Mouse (Mus musculus): ENCODE measurements around the gene Gpc4.

Gpc4 gene

DNA sequence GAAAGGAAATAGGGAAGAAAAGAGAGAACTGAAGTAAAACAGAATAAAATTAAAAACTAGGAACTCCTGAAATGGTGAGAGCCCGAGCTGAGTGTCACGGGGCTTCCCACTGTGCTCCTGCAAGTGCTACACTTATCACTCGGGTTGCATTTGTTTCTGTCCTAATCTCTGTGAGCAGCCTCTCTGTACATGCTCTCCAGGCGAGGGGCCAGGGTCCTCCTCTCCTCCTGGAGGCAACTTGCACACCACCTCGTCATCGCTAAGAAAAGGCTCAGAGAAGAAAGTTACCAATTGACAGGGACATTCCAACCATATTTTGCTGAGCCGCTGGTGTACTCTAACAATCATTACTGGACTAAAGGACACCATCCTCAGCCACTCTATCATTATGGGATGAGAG lies 14.0 kb downstream of the Gpc4 start:
- DNase-seq (ENCODE audit: low read depth, low spot score) = no peak

DNA sequence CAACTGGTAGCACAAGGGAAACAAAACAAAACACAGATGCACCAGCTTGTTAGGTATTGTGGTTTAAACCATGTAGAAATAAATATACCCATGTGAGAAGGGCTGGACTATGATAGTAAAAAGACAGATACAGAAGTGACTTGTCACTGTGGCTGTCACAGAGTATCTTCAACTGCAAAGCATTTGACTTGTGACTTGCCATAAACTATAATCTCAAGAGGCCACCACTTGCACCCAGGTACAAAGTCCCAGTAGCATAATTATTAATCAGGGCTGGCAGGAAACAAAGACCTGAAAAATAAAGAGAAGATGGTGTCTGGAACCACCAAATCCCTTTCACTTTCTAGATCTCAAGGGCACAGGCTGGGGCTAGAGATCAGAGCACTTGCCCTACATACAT lies 19.5 kb downstream of the Gpc4 start:
- no peak for DNase-seq (ENCODE audit: low read depth, low spot score)

DNA sequence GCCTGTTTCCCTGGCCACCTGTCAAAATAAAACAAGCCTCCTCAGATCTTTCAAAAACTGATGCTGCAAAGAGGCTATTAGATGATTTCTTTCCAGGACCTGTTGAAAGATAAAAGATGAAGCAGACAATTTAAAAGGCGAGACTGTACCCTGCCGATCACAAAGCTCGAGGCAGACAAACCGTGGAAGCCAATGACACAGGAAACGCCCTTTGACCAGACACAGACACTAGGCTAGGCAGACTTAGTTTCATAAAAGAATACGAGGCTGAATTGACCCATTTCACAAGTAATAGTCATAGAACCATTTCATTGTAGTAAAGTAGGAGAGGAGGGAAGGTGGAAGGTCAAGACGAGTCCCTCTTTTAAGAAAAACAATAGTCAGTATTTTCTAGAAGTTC lies 20.6 kb downstream of the Gpc4 start:
- DNase-seq (ENCODE audit: low read depth, low spot score) = no peak

DNA sequence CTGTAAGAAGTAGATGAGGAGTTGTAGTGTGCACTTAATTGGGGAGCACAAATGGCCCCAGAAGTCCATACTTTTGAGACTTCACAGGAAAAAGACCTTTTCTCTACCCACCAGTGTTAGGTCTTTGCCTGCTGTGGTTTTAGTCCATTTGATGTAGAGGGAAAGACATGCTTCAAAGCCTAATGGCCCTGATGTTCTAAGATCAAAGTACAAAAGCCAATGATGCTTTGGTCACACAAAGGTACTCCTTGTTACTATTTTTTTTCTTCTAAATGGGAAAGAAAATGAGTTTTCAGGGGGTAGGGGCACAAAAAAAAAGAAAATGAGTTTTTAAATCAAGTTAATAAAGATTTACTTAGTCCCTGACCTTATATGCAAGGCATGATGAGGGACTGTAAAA lies 24.7 kb downstream of the Gpc4 start:
- DNase-seq (ENCODE audit: low read depth, low spot score) = no peak

DNA sequence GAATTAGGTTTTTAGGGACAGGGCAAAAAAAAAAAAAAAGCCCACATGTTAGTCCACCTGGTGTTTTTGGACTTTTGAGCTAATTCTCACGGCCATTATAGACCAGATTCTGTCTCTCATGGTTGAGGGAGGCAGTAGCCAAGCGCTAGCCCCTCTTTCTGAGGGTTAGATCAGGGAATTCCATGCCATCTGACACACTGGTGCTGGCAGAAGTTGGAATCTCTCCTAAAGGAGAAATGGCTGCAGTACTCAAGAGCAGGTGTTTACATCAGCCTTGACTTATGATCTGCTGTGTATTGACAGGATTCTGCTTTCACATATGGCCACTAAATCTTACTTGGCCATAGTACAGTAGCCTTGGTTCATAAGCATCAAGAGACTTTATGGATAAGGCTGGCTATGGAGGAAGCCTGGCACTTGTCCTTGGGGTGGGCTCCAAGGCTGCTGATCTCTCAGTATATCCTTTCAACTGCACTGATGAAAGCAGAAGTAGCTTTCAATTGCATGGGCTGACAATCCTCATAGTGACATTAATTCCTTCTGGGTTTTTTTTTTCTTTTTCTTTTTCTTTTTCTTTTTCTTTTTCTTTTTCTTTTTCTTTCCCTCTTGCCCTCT lies 26.5 kb downstream of the Gpc4 start:
- DNase-seq (ENCODE audit: low read depth, low spot score) = no peak

DNA sequence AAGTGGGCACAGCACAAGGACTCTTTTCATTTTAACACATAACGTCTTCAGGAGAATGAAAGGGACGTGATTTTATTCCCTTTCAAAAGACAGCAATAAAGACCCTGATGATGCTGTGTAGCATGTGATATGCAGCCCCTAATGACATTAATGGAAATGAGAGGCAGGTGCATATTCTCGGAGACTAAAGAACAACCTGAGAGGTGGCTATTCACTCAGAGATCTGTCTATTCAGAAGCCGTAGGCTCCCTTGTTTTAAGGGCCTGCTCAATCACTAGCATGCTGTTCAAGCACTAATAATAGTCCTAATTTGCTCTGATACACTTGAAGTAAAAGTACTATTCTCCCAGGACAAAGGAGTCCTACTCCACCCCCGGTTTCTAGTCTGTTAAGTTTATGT lies 27.0 kb downstream of the Gpc4 start:
- no peak for DNase-seq (ENCODE audit: low read depth, low spot score)

DNA sequence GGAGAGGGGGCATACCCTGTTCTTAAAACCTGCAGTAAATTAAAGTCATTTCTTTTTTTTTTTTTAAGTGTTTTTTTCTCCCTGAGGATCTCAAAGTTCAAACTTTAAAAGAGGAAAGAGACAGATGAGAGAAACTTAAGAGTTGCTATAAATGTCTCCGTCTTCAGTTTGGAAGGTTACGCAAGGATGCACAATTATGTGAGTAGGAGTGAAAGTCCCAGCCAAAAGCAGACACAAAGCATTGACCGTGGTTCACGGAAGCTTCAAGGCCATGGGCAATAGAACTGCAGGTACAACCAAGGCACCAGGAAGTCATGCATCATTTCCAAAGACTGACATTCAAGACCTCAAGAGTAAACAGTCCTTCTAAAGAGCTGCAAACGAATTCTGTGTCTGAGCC lies 28.5 kb downstream of the Gpc4 start:
- DNase-seq (ENCODE audit: low read depth, low spot score) = no peak

DNA sequence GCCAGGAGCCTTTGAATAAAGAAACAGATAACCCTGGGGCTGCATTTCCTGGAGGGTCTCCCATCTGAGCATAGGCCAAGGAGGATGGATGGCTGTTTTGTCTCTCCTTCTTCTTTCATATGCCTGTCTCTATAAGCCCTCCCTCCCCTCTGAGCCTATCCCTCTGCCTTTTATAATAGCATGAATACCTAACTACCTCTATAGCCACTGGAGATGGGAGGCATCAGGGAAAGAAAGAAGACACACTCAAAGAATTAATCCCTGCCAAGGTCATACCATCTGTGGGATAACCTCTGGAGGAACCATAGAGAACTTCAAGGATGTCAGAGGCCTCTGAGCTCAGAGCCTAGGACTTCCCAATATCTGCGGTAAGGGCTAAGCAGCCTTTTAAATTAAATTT lies 35.4 kb downstream of the Gpc4 start:
- DNase-seq (ENCODE audit: low read depth, low spot score) = no peak

DNA sequence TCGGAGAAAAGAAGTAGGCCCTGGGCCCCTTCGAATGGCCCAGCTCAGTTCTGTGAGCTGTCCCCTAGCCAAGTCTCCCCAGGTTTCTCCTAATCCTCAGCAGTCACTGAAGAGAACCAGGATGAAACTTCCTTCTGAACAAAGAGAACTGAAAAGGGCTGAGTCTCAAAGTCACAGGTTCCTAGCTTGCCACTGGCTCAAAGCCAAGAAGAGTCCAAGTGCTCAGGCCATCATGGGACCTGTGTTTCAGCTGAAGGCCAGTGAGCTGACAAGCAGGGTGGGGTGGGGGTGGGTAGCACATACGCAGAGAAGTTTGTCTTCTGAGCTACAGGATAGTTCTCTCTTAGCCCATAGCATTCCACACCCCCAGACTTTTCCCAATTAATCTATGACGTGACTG lies 36.3 kb downstream of the Gpc4 start:
- no peak for DNase-seq (ENCODE audit: low read depth, low spot score)

DNA sequence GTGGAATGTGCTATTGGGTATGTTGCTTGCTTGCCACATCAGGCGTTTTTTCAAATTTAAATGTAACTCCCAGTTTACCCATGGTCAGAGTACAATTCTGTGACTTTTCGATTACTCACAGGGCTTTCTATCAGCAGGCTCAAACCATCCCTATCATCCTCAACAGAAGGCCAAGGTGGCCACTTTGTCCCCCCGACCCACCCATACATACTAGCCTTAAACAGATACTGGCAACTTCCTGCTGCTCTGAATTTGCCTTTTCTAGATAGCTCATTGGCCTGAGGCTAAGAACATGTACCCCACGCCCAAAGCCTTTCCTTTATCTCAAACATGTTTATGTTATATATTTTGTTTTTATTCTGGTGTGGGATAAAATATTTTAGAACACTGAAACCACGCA lies 51.4 kb downstream of the Gpc4 start:
- DNase-seq (ENCODE audit: low read depth, low spot score) = no peak

DNA sequence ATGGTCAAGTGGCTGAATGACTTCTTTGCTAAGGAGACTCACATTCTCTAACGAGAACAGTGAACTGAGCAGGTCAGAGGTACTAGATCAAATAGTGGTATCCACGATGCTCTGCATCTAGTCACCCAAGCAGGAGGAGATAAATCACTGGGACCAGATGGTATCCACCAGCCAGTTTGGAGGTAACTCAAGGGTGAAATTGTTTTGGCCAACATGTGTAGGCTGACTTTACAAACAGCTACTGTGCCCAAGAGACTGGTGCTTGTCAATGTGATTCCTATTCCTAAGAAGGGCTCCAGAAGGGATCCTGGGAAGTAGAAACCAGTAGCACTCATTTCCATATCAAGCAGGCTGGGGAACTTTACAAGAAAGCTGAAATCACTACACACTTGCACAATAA lies 55.4 kb downstream of the Gpc4 start:
- no peak for DNase-seq (ENCODE audit: low read depth, low spot score)

DNA sequence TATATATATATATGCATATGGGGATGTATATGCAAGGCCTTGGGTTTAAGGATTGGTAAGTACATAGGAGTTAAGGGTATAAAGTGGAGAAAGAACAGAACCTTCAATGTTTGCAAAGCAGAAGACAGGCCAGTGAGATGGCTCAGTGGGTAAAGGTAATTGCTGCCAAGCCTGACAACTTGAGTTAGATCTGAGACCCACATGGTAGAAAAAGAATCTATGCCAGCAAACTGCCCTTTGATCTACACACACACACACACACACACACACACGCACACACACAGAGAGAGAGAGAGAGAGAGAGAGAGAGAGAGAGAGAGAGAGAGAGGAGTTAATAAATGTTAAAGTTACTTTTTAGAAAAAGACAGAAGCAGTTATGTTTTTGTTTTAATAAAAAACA lies 56.1 kb downstream of the Gpc4 start:
- DNase-seq (ENCODE audit: low read depth, low spot score) = no peak

DNA sequence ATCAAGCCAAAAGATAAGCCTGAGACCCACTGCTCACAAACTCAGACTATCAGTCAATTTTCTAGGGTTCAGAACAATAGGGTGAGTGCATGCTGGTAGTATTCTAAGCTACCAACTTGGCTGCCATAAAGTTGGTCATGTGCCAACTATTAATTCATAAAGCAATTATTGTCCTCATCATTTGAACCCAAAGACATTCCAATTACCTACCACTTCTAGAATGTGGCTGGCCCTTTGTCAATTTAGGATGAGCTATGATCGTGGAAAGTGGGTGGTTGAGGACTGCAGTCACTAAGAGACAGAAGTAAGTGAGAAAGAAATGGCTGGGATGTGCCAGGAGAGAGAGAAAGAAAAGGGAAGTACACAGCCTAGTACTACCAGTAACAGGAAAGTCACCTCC lies 61.3 kb downstream of the Gpc4 start:
- no peak for DNase-seq (ENCODE audit: low read depth, low spot score)

DNA sequence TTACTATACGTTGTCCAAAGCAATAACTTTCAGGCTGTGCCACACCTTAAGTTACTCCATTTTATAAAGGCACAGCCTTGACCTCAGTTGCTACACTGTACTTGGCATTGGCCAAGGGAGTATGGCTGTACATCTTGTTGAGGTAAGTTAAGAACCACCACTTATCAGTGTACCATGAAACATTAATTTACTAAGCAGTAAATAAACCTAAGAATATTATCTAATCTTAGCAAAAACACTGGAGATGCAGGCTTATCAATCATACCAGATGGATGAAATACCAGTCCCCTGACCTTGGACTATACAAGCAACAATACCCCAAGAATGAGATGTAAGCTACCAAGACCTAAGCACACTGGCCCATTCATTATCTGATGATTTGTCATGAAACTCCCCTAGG lies 63.1 kb downstream of the Gpc4 start:
- no peak for DNase-seq (ENCODE audit: low read depth, low spot score)

DNA sequence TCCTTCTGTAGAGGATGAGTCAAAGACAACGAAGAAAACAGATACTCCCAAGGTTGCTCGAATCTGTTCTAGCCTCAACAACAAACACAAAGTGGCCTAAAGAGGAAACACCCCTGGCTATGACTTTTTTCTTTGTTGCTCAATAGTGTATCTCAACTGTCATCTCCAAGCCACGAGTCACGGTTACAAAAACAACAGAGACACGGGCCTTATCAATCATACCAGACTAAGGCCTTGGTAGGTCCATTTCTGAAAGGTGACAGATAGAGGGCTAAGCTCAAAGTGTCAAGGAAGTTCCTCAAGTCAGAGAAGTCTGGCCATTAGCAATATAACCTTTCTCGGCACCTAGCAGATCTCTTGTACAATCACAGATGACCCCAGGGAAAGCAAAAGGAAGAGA lies 63.6 kb downstream of the Gpc4 start:
- DNase-seq (ENCODE audit: low read depth, low spot score) = no peak

DNA sequence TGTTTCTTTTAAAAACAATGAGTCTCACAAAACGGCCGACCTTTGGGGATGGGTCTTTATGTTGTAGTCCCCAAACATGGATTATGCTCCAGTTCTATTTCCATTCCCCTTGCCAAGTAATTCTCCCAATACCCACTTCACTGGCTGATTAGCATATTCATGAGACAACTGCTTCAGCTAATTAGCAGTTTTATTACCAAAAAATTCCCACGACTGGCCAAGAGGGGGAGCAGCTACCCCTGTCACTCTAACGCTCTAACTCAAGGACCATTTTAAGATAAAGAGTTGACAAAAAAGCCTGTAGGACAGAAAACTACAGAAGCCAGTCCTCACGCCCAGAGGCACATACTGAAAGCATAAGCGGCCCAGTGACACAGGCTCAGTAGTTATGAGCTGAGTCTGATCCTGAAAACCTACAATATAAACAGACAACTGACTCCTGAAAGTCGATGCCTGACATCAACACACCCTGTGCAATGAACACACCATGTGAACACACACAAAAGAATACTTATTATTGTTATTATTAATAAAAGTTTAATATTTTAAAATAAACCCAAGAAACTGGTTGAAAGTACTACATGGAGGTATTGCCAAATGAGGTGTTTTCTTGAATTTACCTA lies 77.2 kb downstream of the Gpc4 start:
- DNase-seq (ENCODE audit: low read depth, low spot score) = no peak

DNA sequence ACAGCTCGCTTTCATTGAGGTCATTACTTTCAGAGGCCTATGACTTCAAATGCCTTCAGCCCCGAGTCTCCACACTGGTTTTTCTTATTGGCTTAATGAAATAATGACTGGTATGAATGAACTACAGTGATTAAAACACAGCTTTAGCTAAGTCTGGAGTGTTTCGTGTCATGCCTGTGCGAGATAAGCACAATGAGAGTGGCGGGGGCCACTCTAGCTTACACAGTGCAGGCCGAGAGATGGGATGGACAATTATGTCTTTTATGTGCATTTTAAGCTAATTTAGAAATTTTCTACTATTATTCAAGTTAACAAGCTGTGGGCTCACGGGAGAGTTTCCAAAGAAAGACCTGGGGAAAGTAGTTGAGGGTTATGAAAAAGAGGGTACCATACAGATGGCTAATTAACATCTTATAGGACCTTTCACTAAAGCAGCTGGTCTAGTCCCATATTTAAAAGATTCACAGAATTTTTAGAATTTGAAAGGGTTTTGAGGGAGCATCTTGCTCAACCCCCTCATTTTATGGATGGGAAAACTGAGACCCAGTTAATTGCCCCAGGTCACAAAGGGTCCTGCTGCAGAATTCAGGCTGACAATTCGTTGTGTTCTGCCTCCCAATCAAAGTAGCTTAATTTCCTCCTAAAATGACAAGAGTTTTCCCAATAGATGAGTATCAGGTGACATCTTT lies 78.0 kb downstream of the Gpc4 start:
- DNase-seq (ENCODE audit: low read depth, low spot score) = no peak

DNA sequence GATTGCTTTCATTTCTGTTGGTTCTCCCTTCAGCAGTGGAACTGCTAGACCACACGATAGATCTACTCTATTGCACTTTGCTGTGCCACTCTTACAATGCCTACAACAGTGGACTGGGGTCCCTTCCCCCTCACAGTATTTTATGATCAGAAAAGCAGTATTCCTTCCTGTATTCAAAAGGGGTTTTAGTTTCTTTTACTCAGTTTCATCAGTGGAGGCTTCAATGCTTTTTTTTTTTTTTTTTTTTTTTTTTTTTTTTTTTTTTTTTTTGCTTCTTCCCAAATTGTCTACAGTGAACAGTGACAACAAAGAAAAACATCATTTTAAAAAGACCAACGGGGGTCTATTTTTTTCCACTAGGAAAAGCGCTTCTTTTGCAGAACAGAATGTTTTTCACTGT lies 81.5 kb downstream of the Gpc4 start:
- no peak for DNase-seq (ENCODE audit: low read depth, low spot score)

DNA sequence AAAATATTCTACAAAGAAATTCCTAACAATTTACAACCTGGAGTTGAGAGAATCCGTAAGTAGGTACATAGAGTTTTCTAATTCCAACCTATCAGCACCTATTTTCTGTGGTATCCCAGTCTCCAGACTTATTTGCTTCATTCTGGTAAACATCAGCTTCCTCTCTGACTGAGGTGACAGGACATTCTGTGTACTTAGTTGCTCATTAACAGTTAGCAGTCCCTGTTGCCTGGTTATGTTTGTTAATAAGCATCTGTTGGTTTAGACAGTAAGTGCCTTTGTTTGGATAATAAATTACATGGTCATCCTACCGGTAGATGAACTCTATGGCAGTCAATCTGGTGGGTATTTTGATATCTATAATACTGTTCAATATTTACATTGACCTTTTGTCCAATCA lies 92.6 kb downstream of the Gpc4 start:
- no peak for DNase-seq (ENCODE audit: low read depth, low spot score)

DNA sequence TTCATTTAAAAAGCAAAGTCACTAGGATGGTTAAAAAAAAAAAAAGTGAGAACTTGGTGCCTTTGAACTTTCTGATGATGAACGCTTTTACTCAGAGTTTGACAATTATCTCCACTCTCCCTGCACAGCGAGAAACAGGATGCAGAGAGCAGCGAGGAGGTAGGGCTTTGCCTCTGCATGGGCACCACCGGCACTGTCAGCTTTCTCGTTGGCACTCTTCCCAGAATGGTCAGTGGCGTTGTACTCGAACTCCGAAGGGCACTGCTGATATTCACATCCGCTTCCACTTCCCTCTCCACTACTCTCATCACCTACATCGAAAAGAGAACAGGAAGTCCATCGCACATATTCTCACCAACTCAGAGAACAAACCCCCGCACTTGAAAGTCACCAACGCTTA lies 111.6 kb downstream of the Gpc4 start:
- no peak for DNase-seq (ENCODE audit: low read depth, low spot score)

DNA sequence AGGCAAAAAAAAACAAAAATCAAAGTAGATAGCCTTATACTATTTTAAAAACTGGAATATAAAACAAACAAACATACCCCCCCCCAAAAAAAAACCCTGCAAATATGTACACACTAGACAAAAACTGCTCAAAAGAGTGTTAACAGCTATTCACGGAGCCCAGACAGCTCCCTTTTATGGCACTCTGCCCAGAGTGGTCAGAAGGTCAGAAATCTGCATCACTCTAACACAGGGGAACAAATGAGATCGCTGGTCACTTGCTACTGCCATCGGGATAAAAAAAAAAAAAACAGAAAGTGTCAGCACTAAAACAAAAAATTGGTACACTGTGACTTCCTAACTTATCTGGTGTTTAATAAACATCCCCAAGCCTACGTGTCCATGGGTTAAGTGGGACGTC lies 113.0 kb downstream of the Gpc4 start:
- no peak for DNase-seq (ENCODE audit: low read depth, low spot score)

DNA sequence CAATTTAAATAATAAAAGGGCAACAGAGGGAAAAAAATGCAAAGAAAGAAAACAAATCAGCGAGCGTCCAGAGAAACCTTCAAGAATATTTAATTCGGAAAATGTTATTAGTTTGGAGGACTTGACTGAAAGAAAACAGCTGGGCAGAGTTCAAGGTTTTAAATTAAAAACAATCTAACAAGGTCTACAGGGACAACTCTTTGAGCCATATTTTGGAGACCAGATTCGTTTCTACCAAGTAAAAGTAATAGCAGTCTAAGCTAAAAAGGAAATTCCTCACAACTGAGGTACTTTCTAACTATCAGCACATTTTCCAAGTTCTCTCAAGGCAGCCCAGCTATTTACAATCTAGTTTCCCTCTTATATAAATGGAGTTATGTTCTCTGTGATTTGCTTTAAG lies 114.1 kb downstream of the Gpc4 start:
- DNase-seq (ENCODE audit: low read depth, low spot score) = no peak

DNA sequence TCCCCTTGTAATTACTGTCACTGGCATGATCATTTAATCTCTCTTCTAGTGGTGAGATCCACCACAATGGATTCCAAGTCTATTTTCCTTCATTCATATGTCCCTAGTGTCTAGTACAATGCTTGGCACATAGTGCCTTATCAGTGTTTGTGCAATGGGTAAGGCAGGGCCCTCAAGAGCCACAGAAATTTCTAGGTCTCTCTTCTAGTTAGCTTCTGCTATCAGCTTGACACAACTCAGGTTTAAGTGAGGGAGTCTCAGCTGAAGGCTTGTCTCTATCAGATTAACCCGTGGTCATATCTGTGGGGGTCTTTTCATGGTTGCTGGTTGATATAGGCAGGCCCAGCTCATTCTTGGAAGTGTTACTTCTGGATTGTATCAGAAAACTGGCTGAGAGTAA lies 125.2 kb downstream of the Gpc4 start:
- DNase-seq (ENCODE audit: low read depth, low spot score) = no peak

DNA sequence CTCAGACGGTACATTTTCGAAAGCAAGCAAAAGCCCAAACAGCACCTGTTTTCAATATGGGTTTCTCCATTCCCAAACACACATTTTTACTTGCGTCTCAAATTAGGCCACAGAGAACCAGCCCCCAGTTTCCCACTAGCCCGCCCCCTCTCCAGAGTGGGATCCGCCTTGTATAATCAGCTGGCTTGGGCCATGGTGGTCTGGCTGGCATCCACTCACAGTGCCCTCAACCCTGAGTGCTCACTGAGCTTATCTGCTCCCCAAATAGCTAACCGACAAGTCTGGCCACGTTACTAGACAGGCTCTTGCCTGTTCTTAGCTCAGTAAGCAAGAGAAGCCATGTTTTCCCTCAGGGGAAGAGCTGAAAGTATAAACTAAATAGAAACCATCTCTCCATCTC lies 134.9 kb downstream of the Gpc4 start:
- DNase-seq (ENCODE audit: low read depth, low spot score) = no peak
